Mouse (Mus musculus) embryonic facial prominence, embryonic 13.5 days (tissue): Measurements from ENCODE around the gene Tph1. TPM values are rescaled to one million over a fixed set of nuclear protein-coding genes. Genes with fewer than 3 reads are reported as not detected.

Experiments used
- ATAC-seq: fragments of 200-750 bp; cut with Nextera tagmentation; 2 replicates; pipeline ENCODE4 v1.8.0; 2017; ENCODE audit warnings: low read depth; ENCODE audit not compliant: insufficient number of reproducible peaks, insufficient read depth, low FRiP score, low TSS enrichment
- H3K27ac ChIP-seq: fragments of 300-500 bp; sonication (generic); 2 replicates; pipeline ENCODE4 v1.5.1; 2015; ENCODE audit warnings: moderate library complexity, mild to moderate bottlenecking, inconsistent platforms
- H3K27me3 ChIP-seq: fragments of 300-500 bp; sonication (generic); 2 replicates; pipeline ENCODE4 v1.6.1; 2015; ENCODE audit warnings: mild to moderate bottlenecking, inconsistent platforms
- H3K36me3 ChIP-seq: fragments of 300-500 bp; sonication (generic); 2 replicates; pipeline ENCODE4 v1.6.1; 2015; ENCODE audit warnings: mild to moderate bottlenecking, inconsistent platforms
- H3K4me1 ChIP-seq: fragments of 300-500 bp; sonication (generic); 2 replicates; pipeline ENCODE4 v1.6.1; 2015; ENCODE audit warnings: inconsistent platforms
- H3K4me2 ChIP-seq: fragments of 300-500 bp; sonication (generic); 2 replicates; pipeline ENCODE4 v1.6.1; 2015; ENCODE audit warnings: moderate library complexity, mild to moderate bottlenecking, inconsistent platforms
- H3K4me3 ChIP-seq: fragments of 300-500 bp; sonication (generic); 2 replicates; pipeline ENCODE4 v1.5.1; 2015; ENCODE audit warnings: mild to moderate bottlenecking, inconsistent platforms
- H3K9ac ChIP-seq: fragments of 300-500 bp; sonication (generic); 2 replicates; pipeline ENCODE4 v1.6.1; 2015; ENCODE audit warnings: mild to moderate bottlenecking, inconsistent platforms
- H3K9me3 ChIP-seq: fragments of 300-500 bp; sonication (generic); 2 replicates; pipeline ENCODE4 v1.6.1; 2016; ENCODE audit warnings: inconsistent platforms
- WGBS: fragments of 180-500 bp; shearing (Covaris S2); methylation state at CpG from one replicate; pipeline ENCODE4 v1.1.7; 2015; ENCODE audit warnings: mixed read lengths; 5-methylcytosine and 5-hydroxymethylcytosine counted together
- polyA plus RNA-seq: library from polyadenylated mRNA; unstranded; fragments of >200 nt; fragmentation: Nextera tagmentation; extraction: Ambion mirVana; gene quantifications from 2 replicates; pipeline ENCODE4 v1.2.1, GENCODE M21; 2015

Gene Tph1
- polyA plus RNA-seq, 1 experiment from 2014 or later = 0.25 TPM

DNA sequence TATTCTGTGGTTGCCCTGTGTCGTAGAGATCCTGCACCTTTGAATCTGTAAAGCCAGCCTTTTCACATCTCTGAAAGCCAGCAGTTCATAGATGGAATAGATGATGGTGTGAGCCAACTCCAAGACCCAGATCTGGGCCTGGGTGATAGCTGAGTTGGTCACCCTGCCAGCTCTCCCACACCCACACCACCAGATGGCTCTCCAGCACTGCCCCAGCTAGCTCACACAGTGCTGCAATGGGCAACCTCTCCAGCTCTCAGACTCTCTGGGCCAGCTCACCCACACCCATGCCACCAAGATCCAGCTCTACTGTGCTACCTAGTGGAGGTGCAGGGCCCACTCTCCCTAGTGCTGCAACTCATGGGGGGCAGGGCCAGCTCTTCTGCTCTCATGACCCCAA, 29.2 kb downstream of the Tph1 start:
- 86% methylated on average over 1 of the region's 1 CpGs for WGBS
- Histone ChIP-seq H3K27ac (no peak overlapping the region), H3K9me3 (no peaks in the 10 kb centered on the region), H3K4me3 (no peak overlapping the region), H3K4me1 (peaks cover 16% of the 10 kb centered on the region), H3K4me2 (no peak overlapping the region), H3K27me3 (peaks cover 9% of the 10 kb centered on the region), H3K9ac (no peak overlapping the region), H3K36me3 (no peaks in the 10 kb centered on the region)
- no peak for ATAC-seq

DNA sequence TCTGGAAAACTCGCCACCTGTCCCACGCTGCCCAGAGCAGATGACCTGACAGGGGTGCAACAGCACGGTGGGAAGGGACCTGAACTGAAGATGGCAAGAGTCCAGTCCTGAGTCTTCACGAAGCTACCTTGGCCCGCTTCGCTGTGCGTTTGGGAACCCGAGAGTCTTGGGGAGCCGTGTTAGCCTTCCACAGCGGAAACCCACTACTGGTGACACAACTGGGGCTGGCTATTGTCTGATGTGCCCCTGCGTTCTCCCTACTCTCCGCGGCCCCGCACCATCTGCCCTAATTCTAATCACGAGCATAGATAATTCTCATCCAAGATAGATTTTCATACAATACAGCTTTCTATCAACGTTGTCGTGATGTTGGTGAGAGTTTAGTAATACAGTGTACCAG, 32.3 kb downstream of the Tph1 start:
- Histone ChIP-seq H3K9ac (peak overlapping the region; percentile 72), H3K27ac (no peak overlapping the region), H3K27me3 (peaks cover 9% of the 10 kb centered on the region), H3K4me1 (peaks cover 13% of the 10 kb centered on the region), H3K4me3 (peak overlapping the region; percentile 53), H3K9me3 (no peaks in the 10 kb centered on the region), H3K36me3 (no peaks in the 10 kb centered on the region), H3K4me2 (peak overlapping the region; percentile 88)
- ATAC-seq = 0 out of 2 replicates have a peak, but pooled peaks have one; percentile 8
- WGBS = 17% methylated on average over 17 of the region's 17 CpGs

DNA sequence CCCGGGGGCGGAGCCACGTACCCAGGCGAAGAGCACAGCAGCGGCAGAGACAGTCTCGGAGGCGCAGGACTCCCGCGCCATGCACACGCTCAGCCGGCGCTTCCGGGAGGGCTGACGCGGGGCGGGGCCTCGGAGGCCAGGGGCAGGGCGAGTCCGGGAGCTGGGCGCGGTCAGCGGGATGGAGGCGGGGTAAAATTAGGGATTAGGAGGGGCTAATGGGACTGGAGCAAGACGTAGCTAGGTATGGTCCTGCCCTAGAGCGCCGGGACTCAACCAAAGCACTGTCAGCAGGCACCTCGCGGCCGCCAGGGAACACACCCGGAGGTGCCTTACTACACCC, 32.7 kb downstream of the Tph1 start, which contains the start of gene Sergef:
Gene Sergef, minus strand, starts transcription at position 116 of the 340 bp plus-strand sequence.
- H3K36me3 ChIP-seq = peaks cover 1% of the 10 kb centered on the region; the same call in 1 of the 2 replicates
- no peaks in the 10 kb centered on the region for H3K9me3 ChIP-seq
- peak; percentile 85 for ATAC-seq
- H3K4me3 ChIP-seq = peak within 1 kb of the TSS; percentile 53
- peak within 1 kb of the TSS; percentile 72 for H3K9ac ChIP-seq
- peaks cover 13% of the 10 kb centered on the region for H3K4me1 ChIP-seq
- H3K4me2 ChIP-seq = peak within 1 kb of the TSS; percentile 88
- peak within 1 kb of the TSS; percentile 53; the same call in 1 of the 2 replicates for H3K27ac ChIP-seq
- WGBS = 0% methylated on average over 30 of the region's 30 CpGs
- peaks cover 9% of the 10 kb centered on the region for H3K27me3 ChIP-seq

DNA sequence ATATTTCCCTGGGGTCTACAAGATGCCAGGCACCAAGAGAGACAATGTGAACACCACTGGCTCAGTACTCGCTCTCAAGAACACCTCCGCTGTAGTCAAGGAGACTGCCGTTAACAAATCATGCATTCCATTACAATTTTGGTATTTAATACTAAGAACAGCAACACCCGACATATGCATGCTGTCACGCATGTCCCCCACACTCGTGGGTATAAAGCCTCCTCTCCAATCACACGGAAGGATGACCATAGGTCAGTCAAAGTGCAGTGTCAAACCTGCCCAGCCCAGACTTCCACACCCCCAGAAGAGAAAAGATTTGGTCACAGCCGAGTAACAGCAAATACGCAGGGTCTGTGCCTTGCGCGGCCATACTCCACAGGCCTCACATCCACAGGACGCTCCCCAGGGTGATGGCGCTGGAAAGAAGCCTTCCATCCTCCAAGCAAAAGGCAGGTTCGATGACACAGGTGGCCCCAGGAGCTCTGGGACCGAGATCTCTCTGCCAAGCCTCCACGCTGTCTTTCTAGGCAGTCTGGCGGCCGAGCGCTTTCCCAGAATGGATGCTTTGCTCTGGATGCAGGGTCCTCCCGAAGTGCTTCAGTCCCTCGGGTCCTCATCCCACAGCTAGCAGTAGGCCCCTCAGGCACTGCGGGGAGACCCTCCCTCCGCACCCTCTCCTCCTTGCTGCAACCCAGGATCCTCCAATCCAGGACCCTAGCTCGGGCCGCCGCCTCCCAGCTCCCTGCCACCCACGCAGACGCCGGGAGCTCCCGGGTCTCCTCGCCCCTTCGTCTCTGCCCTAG, 33.2 kb downstream of the Tph1 start:
- 7% methylated on average over 32 of the region's 32 CpGs for WGBS
- peaks cover 13% of the 10 kb centered on the region for H3K4me1 ChIP-seq
- peaks cover 9% of the 10 kb centered on the region for H3K27me3 ChIP-seq
- peak overlapping the region; percentile 72 for H3K9ac ChIP-seq
- ATAC-seq = no peak; the same call in none of the 2 replicates
- H3K4me2 ChIP-seq = peak overlapping the region; percentile 88
- H3K4me3 ChIP-seq = peak overlapping the region; percentile 53
- peak overlapping the region; percentile 53; the same call in 1 of the 2 replicates for H3K27ac ChIP-seq
- peaks cover 7% of the 10 kb centered on the region; the same call in 1 of the 2 replicates for H3K36me3 ChIP-seq
- H3K9me3 ChIP-seq = no peaks in the 10 kb centered on the region

DNA sequence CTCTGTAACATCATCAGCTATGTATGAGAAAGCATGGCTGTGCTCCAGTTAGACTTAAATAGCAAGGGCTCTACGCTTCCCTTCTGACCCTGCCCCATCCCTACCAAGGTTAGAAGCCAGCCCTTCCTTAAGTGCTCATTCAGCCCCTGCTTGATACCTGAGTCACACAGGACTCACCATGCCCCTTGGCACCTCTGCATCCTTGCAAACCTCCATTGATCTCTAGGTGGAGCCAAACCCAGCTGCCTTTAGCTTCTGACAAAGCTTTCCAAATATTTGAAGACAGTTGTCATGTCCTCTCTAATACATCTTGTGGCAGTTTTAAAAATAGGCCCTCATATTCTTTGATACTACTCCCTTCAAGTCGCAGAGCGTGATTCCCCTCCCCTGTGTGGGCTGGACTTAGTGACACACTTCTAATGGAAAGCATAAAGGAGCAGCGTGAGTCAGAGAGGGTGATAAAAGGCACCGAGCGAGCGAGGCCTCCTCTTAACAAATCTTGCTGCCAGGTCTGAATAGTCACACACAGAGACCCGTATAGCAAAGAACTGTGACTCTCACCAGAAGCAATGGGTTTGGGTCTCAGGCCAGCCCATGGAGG, 43.9 kb downstream of the Tph1 start:
- WGBS = 83% methylated on average over 8 of the region's 8 CpGs
- H3K9me3 ChIP-seq = no peaks in the 10 kb centered on the region
- H3K4me2 ChIP-seq = no peak overlapping the region
- peaks cover 5% of the 10 kb centered on the region; the same call in 1 of the 2 replicates for H3K4me1 ChIP-seq
- ATAC-seq = no peak
- no peak overlapping the region for H3K4me3 ChIP-seq
- H3K36me3 ChIP-seq = peaks cover 27% of the 10 kb centered on the region; the same call in 1 of the 2 replicates
- H3K9ac ChIP-seq = no peak overlapping the region
- H3K27me3 ChIP-seq = no peaks in the 10 kb centered on the region
- H3K27ac ChIP-seq = no peak overlapping the region

DNA sequence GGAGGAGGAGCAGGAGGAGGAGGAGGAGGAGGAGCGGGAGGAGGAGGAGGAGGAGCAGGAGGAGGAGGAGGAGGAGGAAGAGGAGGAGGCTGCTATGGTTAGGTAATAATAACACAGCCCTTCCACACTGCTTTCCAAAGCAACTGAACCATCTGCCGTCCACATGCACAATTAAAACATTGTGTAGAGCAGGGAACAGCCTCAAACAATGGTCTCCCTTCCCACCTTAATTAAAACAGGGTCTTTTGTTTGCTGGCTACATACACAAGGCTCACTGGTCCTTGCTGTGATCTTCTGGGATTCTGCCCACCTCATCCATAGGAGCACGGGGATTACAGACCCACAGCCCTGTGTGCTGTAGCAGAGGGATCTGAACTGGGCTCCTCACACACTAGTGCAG, 48.4 kb downstream of the Tph1 start:
- peak overlapping the region; percentile 80 for H3K27ac ChIP-seq
- 50% methylated on average over 2 of the region's 3 CpGs for WGBS
- H3K27me3 ChIP-seq = no peaks in the 10 kb centered on the region
- H3K9me3 ChIP-seq = no peaks in the 10 kb centered on the region
- no peak for ATAC-seq
- 0 out of 2 replicates have a peak overlapping the region, but pooled peaks have one; percentile 16 for H3K9ac ChIP-seq
- H3K4me3 ChIP-seq = no peak overlapping the region
- H3K4me1 ChIP-seq = peaks cover 5% of the 10 kb centered on the region; the same call in 1 of the 2 replicates
- H3K36me3 ChIP-seq = peaks cover 15% of the 10 kb centered on the region
- H3K4me2 ChIP-seq = no peak overlapping the region

DNA sequence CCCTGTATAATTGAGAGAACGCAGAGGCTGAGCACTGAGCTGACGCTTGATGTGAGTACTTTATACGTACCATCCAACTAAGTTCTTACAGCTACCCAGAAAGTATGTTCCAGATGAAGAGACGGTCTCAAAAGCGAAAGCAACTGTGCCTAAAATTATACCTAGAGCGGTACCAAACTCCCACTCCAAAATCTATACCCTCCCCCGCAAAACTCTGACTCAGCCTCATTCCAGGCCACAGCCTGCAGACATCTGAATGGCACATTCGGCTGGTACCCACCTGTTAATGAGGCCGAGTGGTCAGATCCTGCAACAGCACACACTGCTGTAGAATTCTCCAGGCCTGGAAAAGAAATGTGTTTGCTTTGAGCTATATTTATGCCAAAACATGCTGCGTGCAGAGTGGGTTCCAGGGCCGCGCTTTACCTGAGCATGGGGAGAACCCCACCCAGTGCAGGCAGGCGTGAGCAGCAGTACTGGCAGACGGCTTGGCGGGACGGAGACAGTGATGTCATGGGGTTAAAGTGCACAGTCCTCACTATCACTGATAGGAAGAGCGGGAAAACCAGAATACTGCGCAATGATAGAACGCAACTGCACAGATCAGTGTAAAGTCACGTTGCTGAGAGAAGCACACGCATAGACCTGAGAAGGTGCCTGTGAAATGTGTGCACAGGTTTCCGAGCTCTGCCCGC, 53.8 kb downstream of the Tph1 start:
- no peak for ATAC-seq

DNA sequence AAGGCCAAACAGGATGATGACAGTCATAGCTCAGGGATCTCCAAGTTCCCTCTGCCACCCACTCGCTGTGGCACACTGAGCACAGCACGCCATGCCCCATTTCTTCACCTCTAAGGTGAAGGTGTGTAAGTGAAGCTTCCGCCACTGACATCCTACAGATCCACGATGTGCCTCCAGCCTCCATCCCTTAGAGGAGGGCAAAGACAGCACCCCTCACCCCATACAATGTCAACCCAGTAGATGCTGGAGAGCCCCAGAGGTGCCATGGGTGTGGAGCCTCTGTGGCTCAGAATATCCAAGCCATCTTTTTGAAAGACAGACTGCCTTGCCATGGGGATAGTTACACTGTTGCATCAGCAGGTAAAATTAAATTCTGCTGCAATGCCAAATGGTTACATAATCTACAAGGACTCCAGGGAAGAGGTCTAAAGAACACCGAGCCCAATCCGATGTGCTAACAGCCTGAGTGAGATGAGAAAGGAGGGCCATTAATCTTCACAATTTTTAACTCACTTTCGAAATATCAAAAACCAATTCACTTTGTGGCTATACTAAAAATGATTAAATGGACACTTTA, 55.8 kb downstream of the Tph1 start:
- Histone ChIP-seq H3K36me3 (peaks cover 25% of the 10 kb centered on the region), H3K4me3 (no peak overlapping the region), H3K4me1 (0 out of 2 replicates have a peak, but pooled peaks cover 5% of the 10 kb centered on the region), H3K4me2 (no peak overlapping the region), H3K27ac (no peak overlapping the region), H3K9ac (no peak overlapping the region), H3K9me3 (no peaks in the 10 kb centered on the region), H3K27me3 (no peaks in the 10 kb centered on the region)
- no peak for ATAC-seq
- WGBS = 90% methylated on average over 7 of the region's 7 CpGs

More for the DNA sequence above, 53.8 kb downstream of the Tph1 start:
- Histone ChIP-seq H3K4me1 (no peaks in the 10 kb centered on the region), H3K36me3 (peaks cover 19% of the 10 kb centered on the region), H3K27me3 (no peaks in the 10 kb centered on the region), H3K9ac (no peak overlapping the region), H3K4me3 (no peak overlapping the region), H3K27ac (no peak overlapping the region), H3K4me2 (no peak overlapping the region), H3K9me3 (no peaks in the 10 kb centered on the region)
- WGBS = 90% methylated on average over 23 of the region's 23 CpGs

DNA sequence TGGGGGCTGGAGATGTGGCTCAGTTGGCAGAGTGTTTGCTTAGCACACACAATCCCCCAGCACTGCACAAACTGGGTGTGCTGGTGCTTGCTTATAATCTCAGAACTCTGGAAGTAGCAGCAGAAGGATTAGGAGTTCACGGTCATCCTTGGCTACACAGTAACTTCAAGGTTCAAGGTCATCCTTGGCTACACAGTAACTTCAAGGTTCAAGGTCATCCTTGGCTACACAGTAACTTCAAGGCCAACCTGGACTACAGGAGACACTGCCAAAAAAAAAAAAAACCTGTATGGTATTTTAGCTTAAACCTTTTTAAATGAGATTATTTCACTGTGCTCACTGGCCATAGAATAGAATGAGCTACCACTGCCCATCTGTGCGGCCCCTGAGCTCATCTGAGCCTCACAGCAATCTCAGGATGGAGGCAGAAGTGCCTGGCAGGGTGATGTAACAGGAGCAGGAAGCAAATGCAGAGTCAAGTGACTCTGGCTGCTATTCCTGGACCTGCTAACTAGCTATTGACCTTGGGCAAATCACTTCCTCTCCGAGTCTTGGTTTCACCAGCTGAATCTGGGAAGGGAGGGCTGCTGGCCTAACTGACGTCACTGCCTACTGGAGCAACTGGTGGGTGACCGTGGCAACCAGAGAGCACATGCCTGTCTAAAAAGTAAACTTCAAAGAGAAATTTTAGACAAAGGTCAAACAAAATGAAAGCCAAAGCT, 56.9 kb downstream of the Tph1 start:
- ATAC-seq = no peak
- H3K9me3 ChIP-seq = no peaks in the 10 kb centered on the region
- H3K4me2 ChIP-seq = no peak overlapping the region
- no peak overlapping the region for H3K27ac ChIP-seq
- H3K9ac ChIP-seq = no peak overlapping the region
- no peaks in the 10 kb centered on the region for H3K27me3 ChIP-seq
- 62% methylated on average over 5 of the region's 5 CpGs for whole genome bisulfite sequencing
- H3K36me3 ChIP-seq = peaks cover 19% of the 10 kb centered on the region
- 0 out of 2 replicates have a peak, but pooled peaks cover 5% of the 10 kb centered on the region for H3K4me1 ChIP-seq
- no peak overlapping the region for H3K4me3 ChIP-seq

DNA sequence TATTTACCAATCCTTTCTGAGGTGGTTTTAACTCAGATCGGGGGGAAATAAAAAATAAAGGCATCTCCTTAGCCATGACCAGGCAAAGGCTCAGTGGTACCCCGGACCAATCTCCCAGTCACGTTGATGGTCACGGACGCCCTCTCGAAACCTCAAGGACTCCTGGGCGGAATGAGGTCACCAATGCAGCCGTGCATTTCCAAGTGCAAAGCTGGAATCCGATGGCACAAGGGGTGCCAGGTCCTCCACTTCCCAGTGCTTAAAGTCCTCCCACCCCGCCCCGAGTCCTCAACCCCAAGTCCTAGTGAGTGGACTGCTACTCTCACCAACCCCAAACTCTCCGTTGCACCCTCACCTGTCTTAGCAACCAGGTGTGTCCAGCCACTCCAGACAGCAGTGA, 58.1 kb downstream of the Tph1 start:
- no peak overlapping the region for H3K4me2 ChIP-seq
- 93% methylated on average over 12 of the region's 12 CpGs for WGBS
- 0 out of 2 replicates have a peak, but pooled peaks cover 5% of the 10 kb centered on the region for H3K4me1 ChIP-seq
- H3K9ac ChIP-seq = no peak overlapping the region
- no peak overlapping the region for H3K4me3 ChIP-seq
- no peak overlapping the region for H3K27ac ChIP-seq
- ATAC-seq = no peak
- no peaks in the 10 kb centered on the region for H3K9me3 ChIP-seq
- peaks cover 13% of the 10 kb centered on the region for H3K36me3 ChIP-seq
- no peaks in the 10 kb centered on the region for H3K27me3 ChIP-seq

DNA sequence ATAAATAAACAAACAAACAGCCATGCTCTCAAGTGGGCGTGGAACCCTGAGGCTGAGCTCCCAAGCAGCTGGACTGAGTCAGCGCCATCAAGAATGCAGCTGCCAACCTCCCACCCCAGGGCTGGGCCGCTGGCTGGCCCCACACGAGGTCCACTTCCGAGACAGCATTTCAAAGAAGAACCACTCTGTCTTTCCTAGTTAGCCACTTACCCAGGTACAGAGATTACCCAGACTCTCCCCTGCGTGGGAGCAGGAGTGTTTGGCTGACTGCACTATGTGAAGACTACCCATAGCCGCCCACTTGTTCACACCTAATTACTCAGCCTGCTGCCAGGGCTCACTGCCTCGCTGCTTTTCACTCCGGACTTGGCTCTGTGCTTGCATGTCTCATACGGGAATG, 59.2 kb downstream of the Tph1 start:
- no peak overlapping the region for H3K27ac ChIP-seq

More for the DNA sequence above, 59.2 kb downstream of the Tph1 start:
- Histone ChIP-seq H3K9ac (no peak overlapping the region), H3K9me3 (no peaks in the 10 kb centered on the region), H3K36me3 (peaks cover 6% of the 10 kb centered on the region), H3K4me1 (0 out of 2 replicates have a peak, but pooled peaks cover 5% of the 10 kb centered on the region), H3K27me3 (no peaks in the 10 kb centered on the region), H3K4me3 (no peak overlapping the region), H3K4me2 (no peak overlapping the region)
- ATAC-seq = no peak
- 77% methylated on average over 10 of the region's 10 CpGs for WGBS
